Mouse (Mus musculus) heart, postnatal 0 days (tissue): ENCODE results near the gene Olfr376.

Source experiments
- CTCF ChIP-seq: IDR thresholded peaks from 2 replicates; pipeline ENCODE4 v1.5.1; 2016; ENCODE audit warnings: antibody characterized with exemption, control low read depth, low read depth
- EP300 ChIP-seq: IDR thresholded peaks from 2 replicates; pipeline ENCODE4 v1.6.1; 2016; ENCODE audit warnings: antibody characterized with exemption, low read depth

GRCm38 (mm10) chr11:73329442-73329841 lies 41.6 kb upstream of the Olfr376 start, which contains the start of the genes Aspa, Gm49340 and Spata22:
- TF ChIP-seq CTCF (no peak), EP300 (no peak)
